Mouse (Mus musculus) forebrain, postnatal 0 days (tissue): Measurements from ENCODE around the gene Slc26a3. TPM values are rescaled to one million over a fixed set of nuclear protein-coding genes. Genes with fewer than 3 reads are reported as not detected.
A peak's percentile ranks its signal among the peaks of the same experiment; 100 is the strongest.

Experiments used
- ATAC-seq: fragments of 200-750 bp; cut with Nextera tagmentation; 2 replicates; pipeline ENCODE4 v1.8.0; 2017; ENCODE audit warnings: mild to moderate bottlenecking, moderate library complexity
- DNase-seq: peaks from one replicate; pipeline ENCODE4 v3.0.0-alpha.2; 2015
- H3K27ac ChIP-seq: fragments of 300-500 bp; sonication (generic); 2 replicates; pipeline ENCODE4 v1.5.1; 2014; ENCODE audit warnings: low read depth, mild to moderate bottlenecking, antibody characterized with exemption, low read length, moderate library complexity, mixed read lengths
- H3K27me3 ChIP-seq: fragments of 300-500 bp; sonication (generic); 2 replicates; pipeline ENCODE4 v1.6.1; 2014; ENCODE audit warnings: mild to moderate bottlenecking, low read length, mixed read lengths; ENCODE audit not compliant: insufficient read depth
- H3K36me3 ChIP-seq: fragments of 300-500 bp; sonication (generic); 2 replicates; pipeline ENCODE4 v1.6.1; 2014; ENCODE audit warnings: mild to moderate bottlenecking, moderate library complexity; ENCODE audit not compliant: insufficient read depth
- H3K4me1 ChIP-seq: fragments of 300-500 bp; sonication (generic); 2 replicates; pipeline ENCODE4 v1.6.1; 2014; ENCODE audit warnings: antibody characterized with exemption; ENCODE audit not compliant: insufficient read depth
- H3K4me2 ChIP-seq: fragments of 300-500 bp; sonication (generic); 2 replicates; pipeline ENCODE4 v1.6.1; 2014; ENCODE audit warnings: low read depth, mild to moderate bottlenecking, moderate library complexity
- H3K4me3 ChIP-seq: fragments of 300-500 bp; sonication (generic); 2 replicates; pipeline ENCODE4 v1.5.1; 2014; ENCODE audit warnings: low read depth, low read length, mixed read lengths
- H3K9ac ChIP-seq: fragments of 300-500 bp; sonication (generic); 2 replicates; pipeline ENCODE4 v1.6.1; 2014; ENCODE audit warnings: mild to moderate bottlenecking
- H3K9me3 ChIP-seq: fragments of 300-500 bp; sonication (generic); 2 replicates; pipeline ENCODE4 v1.6.1; 2016; ENCODE audit warnings: low read length
- CTCF ChIP-seq: sonication (generic); IDR thresholded peaks from 2 replicates; pipeline ENCODE4 v1.5.1; 2016; ENCODE audit warnings: antibody characterized with exemption, control low read depth, low read depth
- WGBS: fragments of 180-500 bp; shearing (Covaris S2); extraction: QIAGEN DNeasy Blood & Tissue Kit; methylation state at CpG from one replicate; pipeline ENCODE4 v1.1.7; 2014; 5-methylcytosine and 5-hydroxymethylcytosine counted together
- polyA plus RNA-seq: library from polyadenylated mRNA; unstranded; fragments of >200 nt; fragmentation: Nextera tagmentation; extraction: Ambion mirVana; gene quantifications from 2 replicates; pipeline ENCODE4 v1.2.1, GENCODE M21; 2015
- total RNA-seq: library from RNA; depleted of rRNA; stranded (reverse); fragments of >200 nt; gene quantifications from 2 replicates; pipeline ENCODE4 v1.2.3, GENCODE M21; 2014; rRNA removed

Slc26a3 gene
- total and polyA plus RNA-seq, 2 experiments from 2014 or later: not detected

DNA sequence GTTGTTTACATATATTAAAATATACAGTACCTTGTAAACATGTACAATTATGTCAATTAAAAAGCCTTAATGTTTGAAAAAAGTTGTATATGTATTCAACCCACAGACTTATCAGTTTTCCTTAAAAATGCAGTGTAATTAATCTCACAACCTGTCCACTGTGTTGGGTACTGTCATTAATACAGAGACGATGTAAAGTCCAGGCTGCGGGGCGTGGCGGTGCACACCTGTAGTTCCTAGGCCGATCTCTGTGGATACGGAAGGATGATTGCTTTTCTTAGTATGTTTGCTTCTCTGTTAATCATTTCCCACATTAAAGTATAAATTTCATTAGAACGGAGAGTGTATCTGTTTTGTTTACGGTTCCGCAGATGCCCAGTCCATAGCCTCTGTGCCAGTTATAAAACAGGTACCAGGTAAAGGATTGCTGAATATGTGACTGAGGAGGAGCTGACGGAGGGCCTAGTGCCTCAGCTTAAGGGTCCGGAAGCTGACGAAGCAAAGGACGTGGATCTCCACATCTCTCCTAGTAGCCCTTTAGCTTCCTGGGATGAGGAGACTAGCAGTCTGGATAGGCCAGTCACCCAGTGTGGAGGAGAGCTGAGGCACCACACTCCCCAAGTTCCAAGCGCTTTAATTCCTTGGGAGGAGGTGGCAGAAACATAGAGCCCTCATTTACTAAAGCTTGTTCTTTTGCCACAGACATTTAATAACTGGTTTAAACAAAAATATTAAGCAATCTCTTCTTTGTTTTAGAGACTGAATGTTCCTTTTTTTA is 122.2 kb downstream of the Slc26a3 start:
- ATAC-seq (no peak), DNase-seq (no peak)
- H3K9me3 ChIP-seq: no peaks in the 10 kb centered on the region
- WGBS: 90% methylated on average over 14 of the region's 14 CpGs
- no peak overlapping the region for H3K4me2 ChIP-seq
- no peak overlapping the region for H3K9ac ChIP-seq
- H3K4me1 ChIP-seq: no peaks in the 10 kb centered on the region
- no peak for TF ChIP-seq CTCF
- no peak overlapping the region for H3K4me3 ChIP-seq
- no peaks in the 10 kb centered on the region for H3K27me3 ChIP-seq
- no peaks in the 10 kb centered on the region for H3K36me3 ChIP-seq
- no peak overlapping the region for H3K27ac ChIP-seq

DNA sequence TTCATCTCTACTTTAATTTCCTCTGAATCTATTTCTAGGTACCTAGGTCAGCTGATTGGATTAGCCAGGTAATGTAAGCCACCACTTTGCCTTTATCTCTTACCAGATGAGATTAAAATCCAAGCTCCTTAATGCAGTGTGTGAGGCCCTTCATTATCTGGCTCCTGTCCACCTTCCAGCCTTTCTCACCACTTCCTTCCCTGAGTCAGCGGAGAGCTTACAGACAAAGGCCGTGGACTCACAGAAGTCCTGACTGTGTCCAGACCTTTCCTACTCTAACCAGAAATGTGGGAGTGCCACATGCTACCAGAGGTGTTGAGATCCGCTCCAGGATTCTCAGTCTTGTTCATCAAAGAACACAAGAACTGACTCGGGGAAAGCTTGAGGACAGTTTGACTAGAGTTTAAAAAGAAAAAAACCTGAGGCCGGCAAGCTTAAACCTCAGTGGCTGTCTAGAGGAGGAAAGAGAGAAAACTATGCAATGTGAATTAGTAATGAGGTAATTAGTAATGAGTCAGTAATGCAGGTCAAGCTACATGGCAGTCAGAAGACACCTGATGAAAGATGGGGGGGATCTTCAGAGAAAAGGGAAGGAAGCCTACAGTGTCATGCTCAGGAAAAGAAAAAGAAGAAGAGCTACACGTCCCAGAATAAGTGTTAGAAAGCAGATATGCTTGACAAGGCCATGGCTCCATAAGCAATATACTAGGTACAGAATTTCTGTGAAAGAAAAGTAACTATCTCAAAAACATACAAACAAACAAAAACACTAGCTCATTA is 123.2 kb downstream of the Slc26a3 start:
- no peak for DNase-seq
- no peak overlapping the region for H3K4me2 ChIP-seq
- no peak for ATAC-seq
- no peak overlapping the region for H3K27ac ChIP-seq
- no peaks in the 10 kb centered on the region for H3K36me3 ChIP-seq
- no peaks in the 10 kb centered on the region for H3K27me3 ChIP-seq
- H3K4me1 ChIP-seq: no peaks in the 10 kb centered on the region
- H3K4me3 ChIP-seq: no peak overlapping the region
- no peak overlapping the region for H3K9ac ChIP-seq
- H3K9me3 ChIP-seq: no peaks in the 10 kb centered on the region
- TF ChIP-seq CTCF: no peak
- WGBS: 71% methylated on average over 6 of the region's 6 CpGs

DNA sequence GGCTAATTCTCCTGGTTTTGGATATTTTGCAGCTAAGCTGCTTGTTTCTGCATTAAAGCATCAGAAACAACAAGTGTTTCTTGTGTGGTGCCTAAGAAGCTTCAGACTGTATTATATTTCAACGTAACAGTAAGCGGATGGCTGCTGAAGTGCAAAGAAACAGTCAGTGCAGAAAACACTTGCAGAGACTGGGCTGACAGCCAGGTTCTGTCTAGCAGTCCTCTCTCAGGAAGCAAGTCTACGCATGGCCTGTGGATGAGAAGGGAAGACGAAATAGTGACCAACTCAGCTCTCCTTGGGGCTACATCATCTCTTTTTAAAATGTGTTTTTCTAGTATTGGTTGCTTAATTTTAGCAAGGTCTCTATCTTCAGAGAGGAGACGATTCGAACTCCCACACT is 129.4 kb downstream of the Slc26a3 start:
- no peaks in the 10 kb centered on the region for H3K36me3 ChIP-seq
- WGBS: 51% methylated on average over 6 of the region's 6 CpGs
- no peak overlapping the region for H3K9ac ChIP-seq
- no peaks in the 10 kb centered on the region for H3K4me1 ChIP-seq
- H3K27me3 ChIP-seq: no peaks in the 10 kb centered on the region
- TF ChIP-seq CTCF: no peak
- no peak overlapping the region for H3K4me3 ChIP-seq
- DNase-seq (peak; percentile 64), ATAC-seq (peak; percentile 66)
- H3K4me2 ChIP-seq: no peak overlapping the region
- no peak overlapping the region for H3K27ac ChIP-seq
- no peaks in the 10 kb centered on the region for H3K9me3 ChIP-seq

GRCm38 (mm10) chr12:31521371-31521770 is 130.7 kb downstream of the Slc26a3 start:
- no peak for TF ChIP-seq CTCF
- no peak overlapping the region for H3K4me3 ChIP-seq
- 49% methylated on average over 3 of the region's 3 CpGs for WGBS
- no peaks in the 10 kb centered on the region for H3K36me3 ChIP-seq
- H3K27me3 ChIP-seq: no peaks in the 10 kb centered on the region
- H3K9me3 ChIP-seq: no peaks in the 10 kb centered on the region
- DNase-seq (peak; percentile 50), ATAC-seq (peak; percentile 87)
- H3K4me1 ChIP-seq: no peaks in the 10 kb centered on the region
- H3K9ac ChIP-seq: no peak overlapping the region
- peak overlapping the region; percentile 46; the same call in 1 of the 2 replicates for H3K27ac ChIP-seq
- H3K4me2 ChIP-seq: no peak overlapping the region

Other genes with a start within 250 kb of the Slc26a3 start
- not detected in 2 replicates for gene Gm6993, start 150.1 kb upstream of the Slc26a3 start, total RNA-seq
- not detected in 2 replicates for gene Gm6993, start 150.1 kb upstream of the Slc26a3 start, polyA plus RNA-seq
- gene Lamb1, start 125.6 kb upstream of the Slc26a3 start, total RNA-seq: 25.3 and 33.4 TPM in 2 replicates
- 10.2 and 12.1 TPM in 2 replicates for gene Lamb1, start 125.6 kb upstream of the Slc26a3 start, polyA plus RNA-seq
- 57.5 and 64.2 TPM in 2 replicates for gene Dld, start 39.4 kb upstream of the Slc26a3 start, total RNA-seq
- 110 and 114 TPM in 2 replicates for gene Dld, start 39.4 kb upstream of the Slc26a3 start, polyA plus RNA-seq
- 19.1 and 25.9 TPM in 2 replicates for gene Cbll1, start 108.7 kb downstream of the Slc26a3 start, total RNA-seq
- gene Cbll1, start 108.7 kb downstream of the Slc26a3 start, polyA plus RNA-seq: 18.1 and 22.5 TPM in 2 replicates
- 0.23 and 0.81 TPM in 2 replicates for gene Slc26a4, start 169.1 kb downstream of the Slc26a3 start, total RNA-seq
- 0.26 and 0.31 TPM in 2 replicates for gene Slc26a4, start 169.1 kb downstream of the Slc26a3 start, polyA plus RNA-seq
- gene Bcap29, start 243.8 kb downstream of the Slc26a3 start, total RNA-seq: 7.2 and 9.4 TPM in 2 replicates
- 29.3 and 32.0 TPM in 2 replicates for gene Bcap29, start 243.8 kb downstream of the Slc26a3 start, polyA plus RNA-seq